Mouse (Mus musculus) heart, embryonic 16.5 days (tissue): ENCODE results near the gene Msmb. TPM values are rescaled to one million over a fixed set of nuclear protein-coding genes. Genes with fewer than 3 reads are reported as not detected.
"Not testable (repeated sequence)": the region's sequence is repeated elsewhere in the genome, so short reads cannot be mapped to it uniquely, and the experiment has no call there.

Experiments used
- ATAC-seq: fragments of 200-750 bp; cut with Nextera tagmentation; replicated peaks from 2 replicates; pipeline ENCODE4 v1.8.0; 2017; ENCODE audit warnings: moderate number of reproducible peaks; ENCODE audit not compliant: insufficient read depth, low FRiP score; ENCODE audit errors: extremely low read depth
- H3K27ac ChIP-seq: fragments of 300-500 bp; sonication (generic); 2 replicates; pipeline ENCODE4 v1.5.1; 2014; ENCODE audit warnings: mild to moderate bottlenecking, low read length, control low read depth, moderate library complexity
- H3K27me3 ChIP-seq: fragments of 300-500 bp; sonication (generic); 2 replicates; pipeline ENCODE4 v1.6.1; 2014; ENCODE audit warnings: low read length, mixed read lengths; ENCODE audit not compliant: control insufficient read depth, insufficient read depth
- H3K36me3 ChIP-seq: fragments of 300-500 bp; sonication (generic); 2 replicates; pipeline ENCODE4 v1.6.1; 2014; ENCODE audit not compliant: control insufficient read depth, insufficient read depth
- H3K4me1 ChIP-seq: fragments of 300-500 bp; sonication (generic); 2 replicates; pipeline ENCODE4 v1.6.1; 2014; ENCODE audit warnings: low read length, mixed read lengths; ENCODE audit not compliant: control insufficient read depth, insufficient read depth
- H3K4me2 ChIP-seq: fragments of 300-500 bp; sonication (generic); 2 replicates; pipeline ENCODE4 v1.6.1; 2014; ENCODE audit warnings: low read depth, mild to moderate bottlenecking, control low read depth, low read length
- H3K4me3 ChIP-seq: fragments of 300-500 bp; sonication (generic); 2 replicates; pipeline ENCODE4 v1.5.1; 2014; ENCODE audit warnings: mild to moderate bottlenecking, control low read depth, low read length
- H3K9ac ChIP-seq: fragments of 300-500 bp; sonication (generic); 2 replicates; pipeline ENCODE4 v1.6.1; 2014; ENCODE audit warnings: low read length, control low read depth
- H3K9me3 ChIP-seq: fragments of 300-500 bp; sonication (generic); replicated peaks from 2 replicates; pipeline ENCODE4 v1.6.1; 2016; ENCODE audit warnings: low read length; ENCODE audit not compliant: control insufficient read depth
- WGBS: fragments of 180-500 bp; shearing (Covaris S2); extraction: QIAGEN DNeasy Blood & Tissue Kit; methylation state at CpG from one replicate; pipeline ENCODE4 v1.1.7; 2014; 5-methylcytosine and 5-hydroxymethylcytosine counted together
- polyA plus RNA-seq: library from polyadenylated mRNA; unstranded; fragments of >200 nt; fragmentation: Nextera tagmentation; extraction: Ambion mirVana; gene quantifications from 2 replicates; pipeline ENCODE4 v1.2.1, GENCODE M21; 2015

Gene Msmb
- polyA plus RNA-seq, 1 experiment from 2014 or later = not detected

GRCm38 (mm10) chr14:32165278-32166061, 23.6 kb downstream of the Msmb start:
- Histone ChIP-seq H3K4me1 (peaks cover 40% of the 10 kb centered on the region), H3K4me2 (peak overlapping the region; percentile 86), H3K9me3 (no peaks in the 10 kb centered on the region), H3K9ac (peak overlapping the region; percentile 73), H3K4me3 (peak overlapping the region; percentile 64), H3K36me3 (no peaks in the 10 kb centered on the region), H3K27ac (peak overlapping the region; percentile 84), H3K27me3 (no peaks in the 10 kb centered on the region)
- ATAC-seq = peak; percentile 85
- WGBS = 1% methylated on average over 42 of the region's 42 CpGs

GRCm38 (mm10) chr14:32166062-32166441, 24.2 kb downstream of the Msmb start:
- no peak for ATAC-seq
- 56% methylated on average over 2 of the region's 2 CpGs for WGBS
- Histone ChIP-seq H3K27ac (no peak overlapping the region; the same call in 1 of the 2 replicates), H3K4me2 (peak overlapping the region; percentile 86), H3K9me3 (no peaks in the 10 kb centered on the region), H3K36me3 (no peaks in the 10 kb centered on the region), H3K9ac (peak overlapping the region; percentile 73), H3K4me1 (peaks cover 34% of the 10 kb centered on the region), H3K27me3 (no peaks in the 10 kb centered on the region), H3K4me3 (peak overlapping the region; percentile 64)

- Histone ChIP-seq H3K9me3 (no peaks in the 10 kb centered on the region), H3K36me3 (no peaks in the 10 kb centered on the region), H3K4me1 (peaks cover 33% of the 10 kb centered on the region), H3K9ac (no peak overlapping the region), H3K27me3 (no peaks in the 10 kb centered on the region), H3K27ac (no peak overlapping the region), H3K4me3 (0 out of 2 replicates have a peak overlapping the region, but pooled peaks have one; percentile 9), H3K4me2 (no peak overlapping the region)
- ATAC-seq = no peak
- 75% methylated on average over 1 of the region's 1 CpGs for WGBS
Observed at GRCm38 (mm10) chr14:32166840-32167239, 25.0 kb downstream of the Msmb start.

- no peak for ATAC-seq
Observed at GRCm38 (mm10) chr14:32167326-32167725, 25.5 kb downstream of the Msmb start.

GRCm38 (mm10) chr14:32168653-32169231, 26.9 kb downstream of the Msmb start:
- Histone ChIP-seq H3K9ac (no peak overlapping the region), H3K4me2 (peak overlapping the region; percentile 2), H3K4me1 (peaks cover 30% of the 10 kb centered on the region), H3K36me3 (peaks cover 5% of the 10 kb centered on the region), H3K4me3 (no peak overlapping the region), H3K27me3 (no peaks in the 10 kb centered on the region), H3K27ac (0 out of 2 replicates have a peak overlapping the region, but pooled peaks have one; percentile 19), H3K9me3 (no peaks in the 10 kb centered on the region)
- no peak for ATAC-seq
- 69% methylated on average over 3 of the region's 3 CpGs for whole genome bisulfite sequencing

More at GRCm38 (mm10) chr14:32167326-32167725, 25.5 kb downstream of the Msmb start:
- Histone ChIP-seq H3K27me3 (no peaks in the 10 kb centered on the region), H3K4me2 (peak overlapping the region; percentile 13; the same call in 1 of the 2 replicates), H3K4me1 (peaks cover 30% of the 10 kb centered on the region), H3K27ac (peak overlapping the region; percentile 13; the same call in 1 of the 2 replicates), H3K9ac (no peak overlapping the region; the same call in 1 of the 2 replicates), H3K9me3 (no peaks in the 10 kb centered on the region), H3K4me3 (peak overlapping the region; percentile 16), H3K36me3 (no peaks in the 10 kb centered on the region)
- 85% methylated on average over 5 of the region's 5 CpGs for WGBS

GRCm38 (mm10) chr14:32170137-32170536, 28.3 kb downstream of the Msmb start:
- peaks cover 24% of the 10 kb centered on the region for H3K4me1 ChIP-seq
- H3K4me3 ChIP-seq = no peak overlapping the region
- no peak overlapping the region for H3K4me2 ChIP-seq
- H3K9ac ChIP-seq = no peak overlapping the region
- H3K9me3 ChIP-seq = no peaks in the 10 kb centered on the region
- no peak overlapping the region for H3K27ac ChIP-seq
- H3K27me3 ChIP-seq = no peaks in the 10 kb centered on the region
- peaks cover 11% of the 10 kb centered on the region for H3K36me3 ChIP-seq
- ATAC-seq = no peak
- WGBS = 75% methylated on average over 4 of the region's 4 CpGs

- ATAC-seq = no peak
- Histone ChIP-seq H3K36me3 (peaks cover 16% of the 10 kb centered on the region), H3K27me3 (no peaks in the 10 kb centered on the region)
Observed at GRCm38 (mm10) chr14:32175310-32175709, 33.5 kb downstream of the Msmb start.

GRCm38 (mm10) chr14:32176590-32176989, 34.8 kb downstream of the Msmb start:
- H3K9me3 ChIP-seq, H3K4me2 ChIP-seq, H3K27ac ChIP-seq, H3K4me3 ChIP-seq, ATAC-seq, H3K27me3 ChIP-seq, H3K9ac ChIP-seq, H3K4me1 ChIP-seq: not testable (repeated sequence)
- H3K36me3 ChIP-seq = peaks cover 23% of the 10 kb centered on the region
- WGBS = 83% methylated on average over 4 of the region's 5 CpGs

More at GRCm38 (mm10) chr14:32175310-32175709, 33.5 kb downstream of the Msmb start:
- Histone ChIP-seq H3K4me3 (no peak overlapping the region), H3K4me1 (no peaks in the 10 kb centered on the region), H3K9ac (no peak overlapping the region), H3K9me3 (no peaks in the 10 kb centered on the region), H3K4me2 (no peak overlapping the region), H3K27ac (no peak overlapping the region)
- WGBS = 89% methylated on average over 2 of the region's 2 CpGs
